Mouse (Mus musculus): ENCODE data around the gene Dab2ip. TPM values are rescaled to one million over a fixed set of nuclear protein-coding genes. Genes with fewer than 3 reads are reported as not detected.

The Dab2ip gene
- polyA plus RNA-seq, 1 experiment from 2014 or later, result 57.8 TPM

- H3K9ac ChIP-seq, result no peak overlapping the region
- no peaks in the 10 kb centered on the region for H3K9me3 ChIP-seq
- no peak overlapping the region for H3K27ac ChIP-seq
- H3K4me1 ChIP-seq, result no peaks in the 10 kb centered on the region
- H3K4me3 ChIP-seq, result no peak overlapping the region
- H3K4me2 ChIP-seq, result no peak overlapping the region
- no peaks in the 10 kb centered on the region for H3K36me3 ChIP-seq
- ATAC-seq (ENCODE audit: insufficient number of reproducible peaks, low FRiP score, low TSS enrichment, low read depth), result no peak
- H3K27me3 ChIP-seq, result no peaks in the 10 kb centered on the region
- WGBS, result 69% methylated on average over 9 of the region's 9 CpGs
These were observed 24.4 kb upstream of the Dab2ip start for GRCm38 (mm10) chr2:35533646-35534045.

DNA sequence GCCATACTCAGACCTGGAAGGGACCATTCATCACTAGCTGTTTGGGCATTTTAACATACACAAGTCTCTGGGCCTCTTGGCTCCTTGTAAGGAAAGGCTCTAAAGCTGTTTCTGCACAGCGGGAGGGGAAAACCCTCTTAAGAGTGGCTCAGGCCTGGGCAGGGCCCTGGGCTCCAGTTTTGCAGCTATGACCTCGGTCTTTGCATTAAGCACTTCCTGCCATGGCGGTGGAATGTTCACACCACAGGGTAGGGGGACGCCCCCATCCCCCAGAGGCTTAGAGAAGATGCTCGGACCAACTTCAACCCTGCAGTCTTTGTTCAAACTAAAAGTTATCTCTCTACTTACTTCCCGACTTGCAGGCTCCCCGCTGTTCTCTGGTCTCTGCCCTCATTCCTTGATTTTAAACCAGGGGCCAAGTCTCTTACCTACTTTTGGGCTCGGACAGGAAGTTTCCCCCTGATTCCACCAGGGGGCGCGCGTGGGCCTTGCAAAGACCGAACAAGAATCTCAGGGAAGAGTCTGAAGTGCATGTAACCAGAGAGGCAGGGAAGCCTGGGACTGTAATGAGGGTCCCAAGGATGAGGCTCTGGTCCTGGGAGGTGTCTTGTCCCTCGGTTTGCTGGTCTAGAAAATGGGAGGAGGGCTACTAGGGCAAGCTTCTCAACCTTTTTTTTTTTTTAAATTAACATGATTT, 18.6 kb upstream of the Dab2ip start:
- Histone ChIP-seq H3K9ac (no peak overlapping the region), H3K9me3 (no peaks in the 10 kb centered on the region), H3K4me3 (no peak overlapping the region), H3K36me3 (no peaks in the 10 kb centered on the region), H3K27me3 (no peaks in the 10 kb centered on the region), H3K27ac (no peak overlapping the region), H3K4me1 (peaks cover 9% of the 10 kb centered on the region), H3K4me2 (no peak overlapping the region)
- 0 out of 2 replicates have a peak, but pooled peaks have one; percentile 49 for ATAC-seq (ENCODE audit: insufficient number of reproducible peaks, low FRiP score, low TSS enrichment, low read depth)
- WGBS, result 9% methylated on average over 13 of the region's 13 CpGs

GRCm38 (mm10) chr2:35540798-35541197, 17.3 kb upstream of the Dab2ip start:
- peaks cover 16% of the 10 kb centered on the region for H3K4me1 ChIP-seq
- no peak overlapping the region for H3K9ac ChIP-seq
- no peaks in the 10 kb centered on the region for H3K9me3 ChIP-seq
- no peak overlapping the region for H3K4me2 ChIP-seq
- H3K27me3 ChIP-seq, result no peaks in the 10 kb centered on the region
- WGBS, result 34% methylated on average over 4 of the region's 4 CpGs
- ATAC-seq (ENCODE audit: insufficient number of reproducible peaks, low FRiP score, low TSS enrichment, low read depth), result no peak
- no peaks in the 10 kb centered on the region for H3K36me3 ChIP-seq
- no peak overlapping the region for H3K27ac ChIP-seq
- H3K4me3 ChIP-seq, result no peak overlapping the region

GRCm38 (mm10) chr2:35544717-35545116, 13.3 kb upstream of the Dab2ip start:
- ATAC-seq (ENCODE audit: insufficient number of reproducible peaks, low FRiP score, low TSS enrichment, low read depth), result no peak
- H3K9ac ChIP-seq, result no peak overlapping the region

GRCm38 (mm10) chr2:35545125-35545590, 12.9 kb upstream of the Dab2ip start:
- Histone ChIP-seq H3K27ac (peak overlapping the region; percentile 30; the same call in 1 of the 2 replicates), H3K9me3 (no peaks in the 10 kb centered on the region), H3K36me3 (no peaks in the 10 kb centered on the region), H3K9ac (no peak overlapping the region), H3K4me3 (peak overlapping the region; percentile 18; the same call in 1 of the 2 replicates), H3K4me1 (peaks cover 11% of the 10 kb centered on the region), H3K4me2 (peak overlapping the region; percentile 48), H3K27me3 (no peaks in the 10 kb centered on the region)
- ATAC-seq (ENCODE audit: insufficient number of reproducible peaks, low FRiP score, low TSS enrichment, low read depth), result peak; percentile 61; the same call in 1 of the 2 replicates
- 21% methylated on average over 7 of the region's 7 CpGs for WGBS

More at GRCm38 (mm10) chr2:35544717-35545116, 13.3 kb upstream of the Dab2ip start:
- H3K27me3 ChIP-seq, result no peaks in the 10 kb centered on the region
- H3K27ac ChIP-seq, result peak overlapping the region; percentile 30; the same call in 1 of the 2 replicates
- no peaks in the 10 kb centered on the region for H3K9me3 ChIP-seq
- H3K4me2 ChIP-seq, result peak overlapping the region; percentile 48
- H3K4me1 ChIP-seq, result peaks cover 11% of the 10 kb centered on the region
- H3K4me3 ChIP-seq, result peak overlapping the region; percentile 18; the same call in 1 of the 2 replicates
- WGBS, result 6% methylated on average over 14 of the region's 14 CpGs
- H3K36me3 ChIP-seq, result no peaks in the 10 kb centered on the region

GRCm38 (mm10) chr2:35546462-35546861, 11.6 kb upstream of the Dab2ip start:
- Histone ChIP-seq H3K4me1 (peaks cover 7% of the 10 kb centered on the region), H3K27me3 (no peaks in the 10 kb centered on the region), H3K27ac (no peak overlapping the region), H3K4me2 (no peak overlapping the region), H3K4me3 (no peak overlapping the region), H3K9ac (no peak overlapping the region), H3K36me3 (no peaks in the 10 kb centered on the region), H3K9me3 (no peaks in the 10 kb centered on the region)
- 83% methylated on average over 6 of the region's 6 CpGs for WGBS
- ATAC-seq (ENCODE audit: insufficient number of reproducible peaks, low FRiP score, low TSS enrichment, low read depth), result no peak

DNA sequence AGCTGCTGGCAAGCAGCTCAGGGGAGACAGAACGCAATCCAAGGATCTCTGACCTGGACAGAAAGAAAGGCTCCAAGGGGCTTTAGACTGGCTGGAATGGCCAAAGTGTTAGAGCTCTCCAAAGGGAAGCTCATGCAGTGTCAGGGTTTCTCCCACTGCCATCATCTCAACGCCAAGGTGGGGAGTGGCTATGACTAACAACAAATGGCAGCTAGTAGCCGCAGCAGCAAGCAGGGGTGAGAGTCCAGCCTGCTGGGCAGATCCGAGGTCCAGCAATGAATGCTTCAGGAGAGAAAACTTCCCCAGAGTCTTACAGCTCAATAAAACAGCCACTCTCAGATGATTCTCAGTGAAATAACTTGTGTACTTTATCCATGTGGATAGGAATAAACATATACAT, 8.9 kb upstream of the Dab2ip start:
- Histone ChIP-seq H3K4me3 (no peak overlapping the region), H3K27me3 (no peaks in the 10 kb centered on the region), H3K4me1 (peaks cover 7% of the 10 kb centered on the region), H3K9me3 (no peaks in the 10 kb centered on the region), H3K27ac (no peak overlapping the region), H3K9ac (no peak overlapping the region), H3K4me2 (no peak overlapping the region), H3K36me3 (no peaks in the 10 kb centered on the region)
- no peak for ATAC-seq (ENCODE audit: insufficient number of reproducible peaks, low FRiP score, low TSS enrichment, low read depth)
- WGBS, result 55% methylated on average over 4 of the region's 4 CpGs

DNA sequence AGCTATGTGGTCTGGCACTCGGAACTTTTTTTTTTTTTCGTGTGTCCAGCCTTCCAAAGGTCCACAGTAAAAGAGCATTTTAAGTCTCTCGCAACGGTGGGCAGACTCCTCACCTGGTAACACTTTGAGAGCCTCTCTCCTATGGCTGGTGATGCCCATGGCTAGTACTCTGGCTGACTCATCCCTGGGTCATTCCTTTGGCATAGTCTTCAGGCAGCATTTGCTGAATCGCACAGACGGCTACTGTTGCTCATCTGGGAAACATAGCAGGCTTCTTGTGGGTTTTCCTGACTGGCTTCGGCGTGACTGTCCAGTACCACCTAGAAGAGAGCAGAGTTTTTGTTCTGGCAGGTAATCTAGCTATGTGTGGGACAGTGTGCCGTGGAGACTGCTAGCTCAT, 8.0 kb upstream of the Dab2ip start:
- H3K4me3 ChIP-seq, result no peak overlapping the region
- H3K27me3 ChIP-seq, result no peaks in the 10 kb centered on the region
- no peak for ATAC-seq (ENCODE audit: insufficient number of reproducible peaks, low FRiP score, low TSS enrichment, low read depth)
- H3K36me3 ChIP-seq, result no peaks in the 10 kb centered on the region
- H3K9ac ChIP-seq, result no peak overlapping the region
- no peaks in the 10 kb centered on the region for H3K9me3 ChIP-seq
- no peak overlapping the region for H3K4me2 ChIP-seq
- peaks cover 3% of the 10 kb centered on the region for H3K4me1 ChIP-seq
- 78% methylated on average over 9 of the region's 9 CpGs for WGBS
- H3K27ac ChIP-seq, result no peak overlapping the region

DNA sequence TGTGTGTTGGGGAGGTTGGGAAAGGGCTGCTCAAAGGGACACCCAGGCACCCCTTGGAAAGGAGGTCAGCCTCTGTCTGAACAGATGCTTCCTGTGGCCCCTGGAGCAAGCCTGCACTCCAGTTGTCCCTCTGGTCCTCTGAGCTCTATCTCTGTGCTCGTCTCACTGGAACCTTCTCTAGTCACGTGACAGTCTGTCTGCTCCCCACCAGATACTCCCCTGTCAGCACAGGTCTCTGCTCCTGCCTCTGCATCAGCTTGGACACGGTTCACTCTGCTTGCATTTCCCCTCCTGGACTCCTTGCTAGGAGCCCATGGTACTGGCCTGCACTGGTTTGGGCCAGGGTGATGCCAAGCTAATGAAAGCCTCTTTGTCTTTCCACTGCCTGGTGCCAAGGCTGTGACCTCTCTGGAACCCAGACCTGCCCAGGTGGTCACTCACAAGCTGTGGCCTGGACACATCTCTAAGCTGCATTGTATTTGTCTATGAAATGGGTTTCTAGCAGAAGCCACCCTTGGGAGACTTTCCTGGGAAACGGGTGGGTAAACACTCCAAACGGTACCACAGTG, 1.1 kb upstream of the Dab2ip start:
- Histone ChIP-seq H3K4me2 (no peak overlapping the region), H3K9ac (no peak overlapping the region), H3K9me3 (no peaks in the 10 kb centered on the region), H3K27me3 (no peaks in the 10 kb centered on the region), H3K4me3 (no peak overlapping the region), H3K4me1 (peaks cover 42% of the 10 kb centered on the region), H3K27ac (no peak overlapping the region), H3K36me3 (no peaks in the 10 kb centered on the region)
- WGBS, result 70% methylated on average over 5 of the region's 5 CpGs
- no peak for ATAC-seq (ENCODE audit: insufficient number of reproducible peaks, low FRiP score, low TSS enrichment, low read depth)

DNA sequence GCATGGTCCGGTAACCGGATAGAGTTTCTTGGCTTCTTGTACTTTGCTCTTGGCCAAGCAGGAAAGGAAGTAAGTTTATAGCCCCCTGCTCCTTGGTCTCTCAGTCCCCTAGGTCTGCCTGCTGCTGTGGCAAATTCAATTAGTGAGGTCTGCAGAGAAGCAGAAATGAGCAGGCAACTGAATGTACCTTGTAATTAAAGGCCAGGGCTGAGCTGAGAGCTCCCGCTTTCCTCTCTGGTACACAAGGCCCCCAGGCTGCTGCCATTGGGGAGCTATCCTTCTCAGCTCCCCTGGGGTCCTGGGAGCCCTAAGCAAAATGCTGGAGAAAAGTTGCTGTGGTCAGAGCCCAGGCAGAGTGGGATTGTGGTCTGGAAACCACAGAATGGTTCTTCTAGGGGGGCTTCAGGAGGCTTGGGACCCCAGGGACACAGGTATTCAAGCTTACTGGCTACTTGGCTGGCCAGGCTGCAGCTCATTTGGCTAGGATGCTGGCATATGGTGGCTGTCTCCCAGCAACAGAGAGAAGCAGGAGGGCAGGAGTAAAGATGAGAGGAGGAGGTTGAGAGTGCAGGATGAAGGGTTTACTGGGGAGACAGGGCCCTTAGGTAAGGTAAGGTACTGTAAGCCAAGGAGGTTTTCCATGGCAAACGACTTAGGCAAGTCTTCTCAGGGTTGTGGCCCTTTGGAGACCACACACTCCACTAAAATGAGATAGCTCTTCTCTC, 922 bp downstream of the Dab2ip start:
- peak overlapping the region; percentile 41 for H3K4me2 ChIP-seq
- 32% methylated on average over 4 of the region's 4 CpGs for whole genome bisulfite sequencing
- H3K27me3 ChIP-seq, result no peaks in the 10 kb centered on the region
- peak overlapping the region; percentile 35 for H3K4me3 ChIP-seq
- no peaks in the 10 kb centered on the region for H3K36me3 ChIP-seq
- H3K4me1 ChIP-seq, result peaks cover 42% of the 10 kb centered on the region
- ATAC-seq (ENCODE audit: insufficient number of reproducible peaks, low FRiP score, low TSS enrichment, low read depth), result no peak
- H3K9ac ChIP-seq, result peak overlapping the region; percentile 32
- peak overlapping the region; percentile 88 for H3K27ac ChIP-seq
- no peaks in the 10 kb centered on the region for H3K9me3 ChIP-seq

- no peak for ATAC-seq (ENCODE audit: insufficient number of reproducible peaks, low FRiP score, low TSS enrichment, low read depth)
- 39% methylated on average over 2 of the region's 2 CpGs for WGBS
- no peak overlapping the region for H3K9ac ChIP-seq
These were observed 1.4 kb downstream of the Dab2ip start for GRCm38 (mm10) chr2:35559551-35559835.

GRCm38 (mm10) chr2:35563722-35564121, 5.7 kb downstream of the Dab2ip start:
- H3K27me3 ChIP-seq, result no peaks in the 10 kb centered on the region
- no peak for ATAC-seq (ENCODE audit: insufficient number of reproducible peaks, low FRiP score, low TSS enrichment, low read depth)
- H3K9ac ChIP-seq, result no peak overlapping the region
- 70% methylated on average over 4 of the region's 4 CpGs for WGBS
- H3K4me3 ChIP-seq, result no peak overlapping the region
- no peaks in the 10 kb centered on the region for H3K36me3 ChIP-seq
- no peaks in the 10 kb centered on the region for H3K9me3 ChIP-seq
- peaks cover 18% of the 10 kb centered on the region for H3K4me1 ChIP-seq
- H3K27ac ChIP-seq, result 0 out of 2 replicates have a peak overlapping the region, but pooled peaks have one; percentile 2
- H3K4me2 ChIP-seq, result no peak overlapping the region

More at GRCm38 (mm10) chr2:35559551-35559835, 1.4 kb downstream of the Dab2ip start:
- no peaks in the 10 kb centered on the region for H3K27me3 ChIP-seq
- H3K4me1 ChIP-seq, result peaks cover 42% of the 10 kb centered on the region
- peak overlapping the region; percentile 35 for H3K4me3 ChIP-seq
- H3K27ac ChIP-seq, result peak overlapping the region; percentile 88
- H3K36me3 ChIP-seq, result no peaks in the 10 kb centered on the region
- H3K4me2 ChIP-seq, result peak overlapping the region; percentile 41; the same call in 1 of the 2 replicates
- no peaks in the 10 kb centered on the region for H3K9me3 ChIP-seq
